Mouse (Mus musculus) ES-E14 (cell line): ENCODE results near the gene Igfbp6.

Experiments used
- CHD2 ChIP-seq: IDR thresholded peaks from 2 replicates; pipeline ENCODE4 v1.6.1; 2014; ENCODE audit warnings: mild to moderate bottlenecking, low read depth, low read length, inconsistent platforms
- ZNF384 ChIP-seq: IDR thresholded peaks from 2 replicates; pipeline ENCODE4 v1.6.1; 2012; ENCODE audit warnings: low read depth, low read length, inconsistent platforms

GRCm38 (mm10) chr15:102175736-102176319, 31.7 kb downstream of the Igfbp6 start:
- no peak for TF ChIP-seq CHD2
- no peak for TF ChIP-seq ZNF384
